11 mouse cellular contexts compared by ENCODE assay signal in the genomic region with DNA sequence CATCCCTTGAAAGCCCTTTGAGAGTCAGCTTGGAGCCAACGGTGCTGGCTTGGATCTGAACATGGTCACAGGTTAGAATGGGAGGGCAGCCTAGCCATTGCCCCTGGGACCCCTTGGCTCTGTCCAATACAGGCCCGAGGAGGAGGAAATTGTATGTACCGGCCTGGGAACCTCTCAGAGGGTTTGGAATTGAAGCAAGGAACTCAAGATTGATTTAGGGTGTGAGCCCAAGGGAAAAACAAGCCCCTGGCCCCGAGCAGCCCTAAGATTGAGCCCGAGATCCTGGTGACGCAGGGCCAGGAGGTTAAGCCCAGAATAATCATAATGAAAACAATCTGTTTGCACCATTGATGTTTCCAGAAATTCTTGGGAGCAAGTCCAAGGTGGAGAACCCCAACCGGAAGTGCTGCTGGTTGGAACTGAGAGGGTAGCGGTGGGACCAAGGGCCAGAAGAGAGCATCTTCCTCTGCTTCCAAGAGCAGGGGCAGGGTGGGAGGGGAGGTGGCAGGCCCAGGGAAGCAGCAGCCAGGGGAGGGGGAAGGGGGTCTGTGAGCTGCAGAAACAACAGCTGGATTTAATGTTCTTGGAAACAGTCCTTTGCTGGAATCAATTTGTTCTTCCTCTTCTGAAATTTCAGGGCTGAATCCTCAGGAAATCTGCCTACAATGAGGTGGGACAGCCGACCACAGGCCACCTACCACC. TPM values are rescaled to one million over a fixed set of nuclear protein-coding genes. Genes with fewer than 3 reads are reported as not detected.
A peak's percentile ranks its signal among the peaks of the same experiment; 100 is the strongest.
DNase-seq lines count a peak whose midpoint lies in the region; ATAC-seq and TF ChIP-seq lines count a peak whose summit lies in the region.
"Had no signal": no experiment of that assay in that cellular context is flagged by ENCODE, and none has a peak within 500 bp of the region (broad histone marks: within the 10 kb centered on the region; RNA-seq: fewer than 3 reads in every experiment).

No protein-coding gene starts in this region.

- no peak overlapping the region for H3K9ac ChIP-seq in heart, embryonic 12.5 days
- H3K9ac ChIP-seq in kidney, embryonic 14.5 days (ENCODE audit: low read depth, low read length): no peak overlapping the region
- no peak overlapping the region for H3K9ac ChIP-seq in midbrain, postnatal 0 days (replicated peaks; ENCODE audit: low read length, poor library complexity, severe bottlenecking)
- H3K9ac ChIP-seq: neural tube, embryonic 13.5 days had no signal

- no peak overlapping the region for H3K4me3 ChIP-seq in heart, embryonic 12.5 days
- no peak overlapping the region for H3K4me3 ChIP-seq in kidney, embryonic 14.5 days (ENCODE audit: low read length)
- H3K4me3 ChIP-seq in thymus, adult 2 months (ENCODE audit: control insufficient read depth, insufficient read depth, low read length): no peak overlapping the region
- no peak overlapping the region for H3K4me3 ChIP-seq in midbrain, postnatal 0 days (ENCODE audit: low read depth, low read length)
- H3K4me3 ChIP-seq: neural tube, embryonic 13.5 days had no signal

- no peak for TF ChIP-seq CTCF in thymus, adult 2 months (IDR thresholded peaks at IDR 0.05; ENCODE audit: borderline replicate concordance, control insufficient read depth, extremely low read depth, insufficient read depth, low read length, poor library complexity)
- TF ChIP-seq CTCF in midbrain, postnatal 0 days (IDR thresholded peaks at IDR 0.05): no peak

- peaks cover 7% of the 10 kb centered on the region; the same call in 1 of the 2 replicates for H3K27me3 ChIP-seq in heart, embryonic 12.5 days (replicated peaks)
- no peaks in the 10 kb centered on the region for H3K27me3 ChIP-seq in kidney, embryonic 14.5 days (ENCODE audit: control insufficient read depth, insufficient read depth, low read length)
- no peaks in the 10 kb centered on the region for H3K27me3 ChIP-seq in thymus, adult 2 months (ENCODE audit: control insufficient read depth, insufficient read depth, low read length)
- no peaks in the 10 kb centered on the region for H3K27me3 ChIP-seq in midbrain, postnatal 0 days (ENCODE audit: insufficient read depth, low read length)
- H3K27me3 ChIP-seq: neural tube, embryonic 13.5 days had no signal

- no peak for ATAC-seq in heart, embryonic 12.5 days (ENCODE audit: insufficient number of reproducible peaks, low FRiP score)
- ATAC-seq in kidney, embryonic 14.5 days (ENCODE audit: low FRiP score, low TSS enrichment): peak; percentile 71
- no peak for ATAC-seq in CD4-positive, CD25-positive, alpha-beta regulatory T cell, adult 4 months
- ATAC-seq in midbrain, postnatal 0 days (ENCODE audit: low FRiP score): no peak
- ATAC-seq: forebrain, embryonic 16.5 days had no signal

- no peak for TF ChIP-seq POLR2A in thymus, adult 2 months (IDR thresholded peaks at IDR 0.05; ENCODE audit: control insufficient read depth, extremely low read depth, insufficient read depth, low read length, poor library complexity)

- H3K4me1 ChIP-seq in heart, embryonic 12.5 days (replicated peaks): peaks cover 12% of the 10 kb centered on the region; the same call in 1 of the 2 replicates
- H3K4me1 ChIP-seq in kidney, embryonic 14.5 days (ENCODE audit: control insufficient read depth, insufficient read depth, low read length): peaks cover 8% of the 10 kb centered on the region
- H3K4me1 ChIP-seq in thymus, adult 2 months (replicated peaks; ENCODE audit: control insufficient read depth, insufficient read depth, low read length): no peaks in the 10 kb centered on the region
- H3K4me1 ChIP-seq in midbrain, postnatal 0 days (ENCODE audit: insufficient read depth, low read length): no peaks in the 10 kb centered on the region

- H3K4me2 ChIP-seq in heart, embryonic 12.5 days: no peak overlapping the region
- no peak overlapping the region for H3K4me2 ChIP-seq in kidney, embryonic 14.5 days (replicated peaks; ENCODE audit: low read depth, low read length)
- no peak overlapping the region for H3K4me2 ChIP-seq in midbrain, postnatal 0 days (ENCODE audit: low read depth, low read length, poor library complexity, severe bottlenecking)
- H3K4me2 ChIP-seq: neural tube, embryonic 13.5 days had no signal

- WGBS in heart, embryonic 12.5 days: 61% methylated on average over 9 of the region's 9 CpGs
- 37% methylated on average over 9 of the region's 9 CpGs for WGBS in kidney, embryonic 14.5 days
- 87% methylated on average over 9 of the region's 9 CpGs for WGBS in thymus, adult 2 months
- 76% methylated on average over 9 of the region's 9 CpGs for WGBS in midbrain, postnatal 0 days

- H3K9me3 ChIP-seq in heart, embryonic 12.5 days (replicated peaks): no peaks in the 10 kb centered on the region
- H3K9me3 ChIP-seq in kidney, embryonic 14.5 days (ENCODE audit: control insufficient read depth, low read length): no peaks in the 10 kb centered on the region
- H3K9me3 ChIP-seq in midbrain, postnatal 0 days (ENCODE audit: low read length): no peaks in the 10 kb centered on the region
- H3K9me3 ChIP-seq: neural tube, embryonic 13.5 days had no signal

- no peaks in the 10 kb centered on the region for H3K36me3 ChIP-seq in heart, embryonic 12.5 days
- H3K36me3 ChIP-seq in kidney, embryonic 14.5 days (ENCODE audit: control insufficient read depth, insufficient read depth, low read length): no peaks in the 10 kb centered on the region
- H3K36me3 ChIP-seq in thymus, adult 2 months (ENCODE audit: control insufficient read depth, insufficient read depth, low read length): no peaks in the 10 kb centered on the region
- H3K36me3 ChIP-seq in midbrain, postnatal 0 days (ENCODE audit: insufficient read depth, low read length): no peaks in the 10 kb centered on the region
- H3K36me3 ChIP-seq: neural tube, embryonic 13.5 days had no signal

- peak; percentile 78 to 83 for DNase-seq in heart, adult 18-20 months
- DNase-seq in gastrocnemius, adult 8-10 months (ENCODE audit: low spot score in 2 of 2): peak; percentile 56 to 73
- peak; percentile 46 for DNase-seq in lung, postnatal 14 days
- DNase-seq in thymus, adult 2 months: no peak
- DNase-seq in midbrain, postnatal 0 days (ENCODE audit: low spot score): no peak
- DNase-seq: liver had no signal

- no peak overlapping the region for H3K27ac ChIP-seq in heart, embryonic 12.5 days (ENCODE audit: poor library complexity, severe bottlenecking)
- no peak overlapping the region for H3K27ac ChIP-seq in kidney, embryonic 14.5 days (ENCODE audit: low read depth, low read length)
- H3K27ac ChIP-seq in thymus, adult 2 months (ENCODE audit: control insufficient read depth, insufficient read depth, low read length): no peak overlapping the region
- H3K27ac ChIP-seq in midbrain, postnatal 0 days (ENCODE audit: low read depth, low read length): no peak overlapping the region
- H3K27ac ChIP-seq: neural tube, embryonic 13.5 days had no signal

RNA-seq across cellular contexts. Expression of a gene that starts 10.6 kb away (rescaled TPM):
- total RNA-seq in heart, adult 18-20 months (2021): 1 to 10 TPM; 1.8 to 3.8 TPM
- 7.1 and 9.0 TPM in 2 replicates for polyA plus RNA-seq in heart, embryonic 12.5 days (2016; fragmentation: Nextera tagmentation; extraction: Ambion mirVana)
- total RNA-seq in gastrocnemius, adult 8-10 months (2022): 1 to 10 TPM in 2 of 4 experiments, under 1 TPM in 2; 0.51 to 1.1 (median 0.80) TPM
- polyA plus RNA-seq in kidney, embryonic 14.5 days (2014; fragmentation: Nextera tagmentation; extraction: Ambion mirVana): 1.1 and 4.0 TPM in 2 replicates
- 26.6 and 30.5 TPM in 2 replicates for polyA plus RNA-seq in thymus, adult 2 months (2012; rRNA removed)
- under 1 TPM; 0.47 to 0.63 TPM for polyA plus RNA-seq in CD4-positive, CD25-positive, alpha-beta regulatory T cell, adult 4 months (2017; shearing (Covaris generic))
- 9.3 and 9.9 TPM in 2 replicates for total RNA-seq in midbrain, postnatal 0 days (2014; rRNA removed)
- polyA plus RNA-seq in midbrain, postnatal 0 days (2015; fragmentation: Nextera tagmentation; extraction: Ambion mirVana): 4.2 and 4.9 TPM in 2 replicates

Comparison
In these comparisons a context has a peak if more than half of its experiments do, and no peak if none do; other contexts are left out.
1. DNase-seq: peak in heart, adult 18-20 months (2 of 2), gastrocnemius, adult 8-10 months (2 of 2) and lung, postnatal 14 days (single experiment); none in thymus, adult 2 months (single experiment) and midbrain, postnatal 0 days (single experiment).